ENCODE assay signal across 28 mouse cellular contexts in the genomic region with DNA sequence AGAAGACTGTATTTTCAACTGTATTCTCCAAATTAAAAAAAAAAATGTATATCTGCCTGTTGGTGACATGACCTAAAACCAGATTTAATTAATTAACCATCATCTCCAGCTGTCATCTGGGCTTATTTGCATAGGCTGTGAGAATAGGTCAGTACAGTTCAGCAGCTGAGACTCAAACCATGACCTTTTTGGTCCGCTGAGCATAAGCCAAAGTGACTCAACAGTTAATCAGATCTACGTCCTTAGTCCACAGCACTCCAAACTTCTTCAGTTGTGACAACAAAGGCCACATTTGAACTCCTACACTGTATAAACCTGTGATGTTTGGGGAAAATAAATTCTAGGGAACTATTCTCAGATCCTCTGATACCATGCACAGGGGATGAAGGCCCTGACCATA. TPM values are rescaled to one million over a fixed set of nuclear protein-coding genes. Genes with fewer than 3 reads are reported as not detected.
DNase-seq lines count a peak whose midpoint lies in the region; ATAC-seq lines count a peak whose summit lies in the region.
"Had no signal": no experiment of that assay in that cellular context is flagged by ENCODE, and none has a peak within 500 bp of the region (broad histone marks: within the 10 kb centered on the region; RNA-seq: fewer than 3 reads in every experiment).

No protein-coding gene starts in this region.

- H3K9ac ChIP-seq in kidney, embryonic 15.5 days = no peak overlapping the region
- H3K9ac ChIP-seq in hindbrain, embryonic 11.5 days (ENCODE audit: low read depth, low read length) = no peak overlapping the region
- no peak overlapping the region for H3K9ac ChIP-seq in forebrain, embryonic 13.5 days
- H3K9ac ChIP-seq: embryonic facial prominence, embryonic 13.5 days; heart, embryonic 12.5 days; hindbrain, embryonic 14.5 days; limb, embryonic 13.5 days; liver, embryonic 13.5 days; midbrain, embryonic 12.5 days; neural tube, embryonic 12.5 days had no signal

- H3K36me3 ChIP-seq in kidney, embryonic 15.5 days = no peaks in the 10 kb centered on the region
- no peaks in the 10 kb centered on the region for H3K36me3 ChIP-seq in hindbrain, embryonic 11.5 days (ENCODE audit: control insufficient read depth, insufficient read depth, low read length)
- no peaks in the 10 kb centered on the region for H3K36me3 ChIP-seq in forebrain, embryonic 13.5 days (ENCODE audit: poor library complexity, severe bottlenecking)
- H3K36me3 ChIP-seq: embryonic facial prominence, embryonic 13.5 days; forebrain, embryonic 10.5 days; heart, embryonic 12.5 days; limb, embryonic 13.5 days; liver, embryonic 13.5 days; midbrain, embryonic 12.5 days; neural tube, embryonic 12.5 days had no signal

- WGBS in kidney, embryonic 15.5 days = 65% methylated on average over 2 of the region's 2 CpGs
- 56% methylated on average over 2 of the region's 2 CpGs for WGBS in hindbrain, embryonic 11.5 days
- WGBS in forebrain, embryonic 13.5 days = 68% methylated on average over 2 of the region's 2 CpGs

- peak; percentile 1 for DNase-seq in adrenal gland, postnatal 10 days
- no peak for DNase-seq in adrenal gland, postnatal 14 days
- no peak for DNase-seq in kidney, adult 18-20 months
- peak; percentile 4 for DNase-seq in kidney, postnatal 14 days
- no peak for DNase-seq in hindbrain, embryonic 11.5 days (ENCODE audit: low spot score)
- DNase-seq: cerebellum, adult 18-20 months; cerebellum, postnatal 10 days; heart, adult 2 months; heart, postnatal 4 days; liver, embryonic 13.5 days; lung, adult 18-20 months; lung, postnatal 4 days; thymus, adult 2 months; thymus, postnatal 36 days had no signal

- no peak overlapping the region for H3K4me2 ChIP-seq in kidney, embryonic 15.5 days
- H3K4me2 ChIP-seq in hindbrain, embryonic 11.5 days (replicated peaks; ENCODE audit: low read depth, low read length) = no peak overlapping the region
- no peak overlapping the region for H3K4me2 ChIP-seq in forebrain, embryonic 13.5 days
- H3K4me2 ChIP-seq: embryonic facial prominence, embryonic 13.5 days; heart, embryonic 12.5 days; hindbrain, embryonic 14.5 days; limb, embryonic 13.5 days; liver, embryonic 13.5 days; midbrain, embryonic 12.5 days; neural tube, embryonic 12.5 days had no signal

- H3K4me3 ChIP-seq in kidney, embryonic 15.5 days (replicated peaks) = no peak overlapping the region
- no peak overlapping the region for H3K4me3 ChIP-seq in hindbrain, embryonic 11.5 days (ENCODE audit: low read depth, low read length)
- no peak overlapping the region for H3K4me3 ChIP-seq in forebrain, embryonic 13.5 days
- H3K4me3 ChIP-seq: embryonic facial prominence, embryonic 13.5 days; forebrain, embryonic 10.5 days; heart, adult 2 months; heart, embryonic 12.5 days; limb, embryonic 13.5 days; liver, embryonic 13.5 days; megakaryocyte, embryonic 14.5 days; midbrain, embryonic 12.5 days; myocyte; neural tube, embryonic 12.5 days had no signal

- ATAC-seq in kidney, embryonic 15.5 days (replicated peaks; ENCODE audit: low FRiP score) = 0 out of 2 replicates have a peak, but pooled peaks have one; percentile 29
- no peak for ATAC-seq in hindbrain, embryonic 11.5 days (ENCODE audit: low FRiP score)
- ATAC-seq in forebrain, embryonic 13.5 days = no peak
- ATAC-seq: forebrain, embryonic 16.5 days; lung, postnatal 0 days had no signal

- H3K27me3 ChIP-seq in kidney, embryonic 15.5 days = no peaks in the 10 kb centered on the region
- H3K27me3 ChIP-seq in hindbrain, embryonic 11.5 days (ENCODE audit: control insufficient read depth, insufficient read depth, low read length) = no peaks in the 10 kb centered on the region
- H3K27me3 ChIP-seq in forebrain, embryonic 13.5 days = no peaks in the 10 kb centered on the region
- H3K27me3 ChIP-seq: embryonic facial prominence, embryonic 13.5 days; heart, embryonic 12.5 days; limb, embryonic 13.5 days; liver, embryonic 13.5 days; megakaryocyte, embryonic 14.5 days; midbrain, embryonic 12.5 days; neural tube, embryonic 12.5 days had no signal

- no peaks in the 10 kb centered on the region for H3K9me3 ChIP-seq in kidney, embryonic 15.5 days (replicated peaks)
- H3K9me3 ChIP-seq in hindbrain, embryonic 11.5 days (ENCODE audit: control insufficient read depth, low read length) = no peaks in the 10 kb centered on the region
- H3K9me3 ChIP-seq in forebrain, embryonic 13.5 days (replicated peaks) = no peaks in the 10 kb centered on the region
- H3K9me3 ChIP-seq: embryonic facial prominence, embryonic 13.5 days; forebrain, embryonic 10.5 days; heart, embryonic 12.5 days; limb, embryonic 13.5 days; liver, embryonic 13.5 days; megakaryocyte, embryonic 14.5 days; midbrain, embryonic 12.5 days; neural tube, embryonic 12.5 days had no signal

- no peaks in the 10 kb centered on the region for H3K4me1 ChIP-seq in kidney, embryonic 15.5 days
- no peaks in the 10 kb centered on the region for H3K4me1 ChIP-seq in hindbrain, embryonic 11.5 days (replicated peaks; ENCODE audit: control insufficient read depth, insufficient read depth, low read length)
- H3K4me1 ChIP-seq in forebrain, embryonic 13.5 days = no peaks in the 10 kb centered on the region
- H3K4me1 ChIP-seq: embryonic facial prominence, embryonic 13.5 days; forebrain, embryonic 10.5 days; heart, embryonic 12.5 days; limb, embryonic 13.5 days; liver, embryonic 13.5 days; megakaryocyte, embryonic 14.5 days; midbrain, embryonic 12.5 days; neural tube, embryonic 12.5 days had no signal

- no peak overlapping the region for H3K27ac ChIP-seq in kidney, embryonic 15.5 days
- no peak overlapping the region for H3K27ac ChIP-seq in hindbrain, embryonic 11.5 days (ENCODE audit: low read depth, low read length)
- no peak overlapping the region for H3K27ac ChIP-seq in forebrain, embryonic 13.5 days
- H3K27ac ChIP-seq: embryonic facial prominence, embryonic 13.5 days; forebrain, embryonic 10.5 days; heart, adult 2 months; hindbrain, embryonic 14.5 days; limb, embryonic 13.5 days; liver, embryonic 13.5 days; midbrain, embryonic 12.5 days; neural tube, embryonic 12.5 days had no signal

RNA-seq across cellular contexts. Expression of gene Diaph2, which starts 39.9 kb away (rescaled TPM):
- 10 to 100 TPM; 18.5 to 23.7 TPM for total RNA-seq in adrenal gland, postnatal 10 days (2021)
- 24.3 and 24.4 TPM in 2 replicates for total RNA-seq in adrenal gland, postnatal 14 days (2021)
- 4.7 and 5.1 TPM in 2 replicates for polyA plus RNA-seq in kidney, embryonic 15.5 days (2015; fragmentation: Nextera tagmentation; extraction: Ambion mirVana)
- polyA plus RNA-seq in hindbrain, embryonic 11.5 days (2014; fragmentation: Nextera tagmentation; extraction: Ambion mirVana) = 5.1 and 6.8 TPM in 2 replicates
- 5.7 and 6.1 TPM in 2 replicates for polyA plus RNA-seq in forebrain, embryonic 13.5 days (2015; fragmentation: Nextera tagmentation; extraction: Ambion mirVana)
- total RNA-seq: MEL had no signal

Comparison
In these comparisons a context has a peak if more than half of its experiments do, and no peak if none do; other contexts are left out.
1. DNase-seq: peak in adrenal gland, postnatal 10 days (single experiment) and kidney, postnatal 14 days (single experiment); none in adrenal gland, postnatal 14 days (single experiment), kidney, adult 18-20 months (single experiment) and hindbrain, embryonic 11.5 days (single experiment).